In genomic region chr13:83055865-83056264, GRCm38 (mm10) we compare ENCODE assay signal across 28 mouse cellular contexts.
DNase-seq lines count a peak whose midpoint lies in the region; ATAC-seq lines count a peak whose summit lies in the region.
"Had no signal": no experiment of that assay in that cellular context is flagged by ENCODE, and none has a peak within 500 bp of the region (broad histone marks: within the 10 kb centered on the region; RNA-seq: fewer than 3 reads in every experiment).

No protein-coding gene starts in this region.

- DNase-seq in heart, embryonic 10.5 days (ENCODE audit: low spot score): no peak
- DNase-seq in heart, postnatal 4 days: no peak
- DNase-seq in heart, postnatal 36 days: no peak
- no peak for DNase-seq in layer of hippocampus, adult 18-20 months (ENCODE audit: low spot score in 2 of 2)
- DNase-seq: adrenal gland, postnatal 10 days; cerebellum, adult 11 months; cerebellum, adult 9-10 months; gastrocnemius, adult 2 months; kidney, adult 11 months; kidney, postnatal 14 days; liver; lung, adult 2 months; lung, postnatal 10 days; thymus, postnatal 14 days had no signal

- peak overlapping the region; percentile 3; the same call in 1 of the 2 replicates for H3K27ac ChIP-seq in heart, embryonic 10.5 days
- no peak overlapping the region for H3K27ac ChIP-seq in heart, embryonic 16.5 days (ENCODE audit: low read length)
- H3K27ac ChIP-seq: embryonic facial prominence, embryonic 13.5 days; gastrocnemius, adult 2 months; hindbrain, embryonic 10.5 days; hindbrain, embryonic 15.5 days; liver, embryonic 14.5 days; macrophage; midbrain, embryonic 12.5 days; neural tube, embryonic 13.5 days; stomach, embryonic 15.5 days had no signal

- peaks cover 7% of the 10 kb centered on the region for H3K4me1 ChIP-seq in heart, embryonic 10.5 days
- peaks cover 8% of the 10 kb centered on the region for H3K4me1 ChIP-seq in heart, embryonic 16.5 days (ENCODE audit: control insufficient read depth, insufficient read depth, low read length)
- H3K4me1 ChIP-seq: hindbrain, embryonic 10.5 days; hindbrain, embryonic 15.5 days; midbrain, embryonic 12.5 days; neural tube, embryonic 13.5 days; stomach, embryonic 15.5 days had no signal

- peak; percentile 37; the same call in 1 of the 2 replicates for ATAC-seq in heart, embryonic 16.5 days (replicated peaks; ENCODE audit: extremely low read depth, insufficient read depth, low FRiP score)
- peak; percentile 87 for ATAC-seq in common myeloid progenitor, adult 5-6 weeks (replicated peaks; ENCODE audit: low read depth, poor library complexity, severe bottlenecking)
- ATAC-seq in monocyte, adult 5-6 weeks (replicated peaks; ENCODE audit: insufficient number of reproducible peaks, low FRiP score, low TSS enrichment, poor library complexity, severe bottlenecking): 0 out of 2 replicates have a peak, but pooled peaks have one; percentile 9
- ATAC-seq: forebrain, embryonic 16.5 days; inflammation-experienced regulatory T-cells, adult 6 months; Patski had no signal

- H3K9me3 ChIP-seq in heart, embryonic 10.5 days: no peaks in the 10 kb centered on the region
- H3K9me3 ChIP-seq in heart, embryonic 16.5 days (replicated peaks; ENCODE audit: control insufficient read depth, low read length): no peaks in the 10 kb centered on the region
- H3K9me3 ChIP-seq: embryonic facial prominence, embryonic 13.5 days; hindbrain, embryonic 10.5 days; hindbrain, embryonic 15.5 days; midbrain, embryonic 12.5 days; neural tube, embryonic 13.5 days; stomach, embryonic 15.5 days had no signal

- intact Hi-C loops in heart, postnatal 36 days (cut with DNase I): no loop called here

- H3K4me2 ChIP-seq in heart, embryonic 16.5 days (ENCODE audit: low read depth, low read length): no peak overlapping the region
- H3K4me2 ChIP-seq: embryonic facial prominence, embryonic 13.5 days; hindbrain, embryonic 15.5 days; midbrain, embryonic 12.5 days; neural tube, embryonic 13.5 days; stomach, embryonic 15.5 days had no signal

- H3K27me3 ChIP-seq in heart, embryonic 10.5 days (ENCODE audit: insufficient read depth, poor library complexity, severe bottlenecking): no peaks in the 10 kb centered on the region
- H3K27me3 ChIP-seq in heart, embryonic 16.5 days (ENCODE audit: control insufficient read depth, insufficient read depth, low read length): no peaks in the 10 kb centered on the region
- H3K27me3 ChIP-seq: embryonic facial prominence, embryonic 13.5 days; hindbrain, embryonic 15.5 days; midbrain, embryonic 12.5 days; neural tube, embryonic 13.5 days; Patski; stomach, embryonic 15.5 days had no signal

- H3K9ac ChIP-seq in heart, embryonic 16.5 days (ENCODE audit: low read length): no peak overlapping the region
- H3K9ac ChIP-seq: embryonic facial prominence, embryonic 13.5 days; hindbrain, embryonic 15.5 days; liver, embryonic 14.5 days; midbrain, embryonic 12.5 days; neural tube, embryonic 13.5 days; stomach, embryonic 15.5 days had no signal

- no peaks in the 10 kb centered on the region for H3K36me3 ChIP-seq in heart, embryonic 10.5 days
- H3K36me3 ChIP-seq in heart, embryonic 16.5 days (ENCODE audit: control insufficient read depth, insufficient read depth): no peaks in the 10 kb centered on the region
- H3K36me3 ChIP-seq: embryonic facial prominence, embryonic 13.5 days; hindbrain, embryonic 10.5 days; hindbrain, embryonic 15.5 days; midbrain, embryonic 12.5 days; neural tube, embryonic 13.5 days; stomach, embryonic 15.5 days had no signal

- WGBS in heart, embryonic 10.5 days: 20% methylated on average over 2 of the region's 2 CpGs
- 17% methylated on average over 2 of the region's 2 CpGs for WGBS in heart, embryonic 16.5 days

- no peak overlapping the region for H3K4me3 ChIP-seq in heart, embryonic 10.5 days
- no peak overlapping the region for H3K4me3 ChIP-seq in heart, embryonic 16.5 days (ENCODE audit: low read length)
- H3K4me3 ChIP-seq: embryonic facial prominence, embryonic 13.5 days; gastrocnemius, adult 2 months; hindbrain, embryonic 10.5 days; hindbrain, embryonic 15.5 days; midbrain, embryonic 12.5 days; neural tube, embryonic 13.5 days; stomach, embryonic 15.5 days had no signal

Comparison
In these comparisons a context has a peak if more than half of its experiments do, and no peak if none do; other contexts are left out.
1. ATAC-seq: peak in every context shown above with its lines; median percentile 87 in common myeloid progenitor, adult 5-6 weeks; 37 in heart, embryonic 16.5 days; 9 in monocyte, adult 5-6 weeks.